Mouse (Mus musculus) brain, embryonic 14.5 days (tissue): Measurements from ENCODE around the gene AW011738.

Source experiments
- CTCF ChIP-seq: fragments of 200-500 bp; IDR thresholded peaks from 2 replicates; pipeline ENCODE4 v1.5.1; 2012; ENCODE audit warnings: inconsistent platforms, mild to moderate bottlenecking, moderate library complexity, borderline replicate concordance; ENCODE audit not compliant: insufficient read depth, insufficient read length; ENCODE audit errors: extremely low read depth
- POLR2A ChIP-seq: fragments of 200-500 bp; IDR thresholded peaks from 2 replicates; pipeline ENCODE4 v1.6.1; 2012; ENCODE audit warnings: mild to moderate bottlenecking, inconsistent platforms, borderline replicate concordance; ENCODE audit not compliant: poor library complexity, insufficient read depth, insufficient read length, severe bottlenecking; ENCODE audit errors: extremely low read depth

DNA sequence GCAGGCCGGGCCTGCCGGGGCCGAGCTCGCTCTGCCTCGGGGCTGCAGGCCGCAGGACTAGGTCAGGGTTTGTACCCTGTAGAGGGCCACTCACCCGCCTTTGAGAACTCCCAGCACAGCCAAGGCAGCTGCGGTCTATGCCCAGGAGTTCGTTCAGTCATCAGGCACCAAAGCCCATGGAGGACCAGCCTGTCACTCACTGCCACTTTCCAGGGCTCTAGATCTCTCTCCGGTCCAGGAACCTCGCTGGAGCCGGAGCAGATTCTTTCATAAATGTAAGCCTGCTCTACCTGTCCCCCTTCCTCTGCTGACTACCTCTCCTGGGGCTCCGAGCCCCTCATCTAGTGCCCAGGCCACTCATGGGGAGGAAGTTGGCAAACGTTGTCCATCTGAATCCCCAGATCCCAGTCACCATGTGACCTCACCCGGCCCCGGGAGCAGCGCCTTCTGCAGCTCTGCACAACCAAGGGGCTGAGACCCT, 31.0 kb downstream of the AW011738 start:
- TF ChIP-seq CTCF (no peak), POLR2A (no peak)
